Mouse (Mus musculus) limb, embryonic 11.5 days (tissue): ENCODE data around the gene Klk9. TPM values are rescaled to one million over a fixed set of nuclear protein-coding genes. Genes with fewer than 3 reads are reported as not detected.

ENCODE experiments used
- ATAC-seq: fragments of 200-750 bp; cut with Nextera tagmentation; 2 replicates; pipeline ENCODE4 v1.8.0; 2017; ENCODE audit warnings: low read depth; ENCODE audit not compliant: insufficient number of reproducible peaks, low FRiP score, low TSS enrichment
- DNase-seq: peaks from one replicate; pipeline ENCODE4 v3.0.0-alpha.2; 2015; ENCODE audit warnings: low spot score
- H3K27ac ChIP-seq: fragments of 300-500 bp; sonication (generic); replicated peaks from 2 replicates; pipeline ENCODE4 v1.5.1; 2014; ENCODE audit warnings: low read depth, mild to moderate bottlenecking, low read length
- H3K27me3 ChIP-seq: fragments of 300-500 bp; sonication (generic); 2 replicates; pipeline ENCODE4 v1.6.1; 2014; ENCODE audit warnings: mild to moderate bottlenecking, low read length, mixed read lengths; ENCODE audit not compliant: control insufficient read depth, insufficient read depth
- H3K36me3 ChIP-seq: fragments of 300-500 bp; sonication (generic); 2 replicates; pipeline ENCODE4 v1.6.1; 2014; ENCODE audit warnings: mild to moderate bottlenecking, low read length, moderate library complexity, mixed read lengths; ENCODE audit not compliant: control insufficient read depth, insufficient read depth
- H3K4me1 ChIP-seq: fragments of 300-500 bp; sonication (generic); 2 replicates; pipeline ENCODE4 v1.6.1; 2014; ENCODE audit warnings: low read length, mixed read lengths; ENCODE audit not compliant: control insufficient read depth, insufficient read depth
- H3K4me2 ChIP-seq: fragments of 300-500 bp; sonication (generic); 2 replicates; pipeline ENCODE4 v1.6.1; 2014; ENCODE audit warnings: low read depth, mild to moderate bottlenecking, moderate library complexity; ENCODE audit not compliant: severe bottlenecking
- H3K4me3 ChIP-seq: fragments of 300-500 bp; sonication (generic); 2 replicates; pipeline ENCODE4 v1.5.1; 2014; ENCODE audit warnings: low read depth, low read length
- H3K9ac ChIP-seq: fragments of 300-500 bp; sonication (generic); 2 replicates; pipeline ENCODE4 v1.6.1; 2014; ENCODE audit warnings: mild to moderate bottlenecking, low read length
- H3K9me3 ChIP-seq: fragments of 300-500 bp; sonication (generic); 2 replicates; pipeline ENCODE4 v1.6.1; 2016; ENCODE audit warnings: low read length; ENCODE audit not compliant: control insufficient read depth
- WGBS: fragments of 180-500 bp; shearing (Covaris S2); extraction: QIAGEN DNeasy Blood & Tissue Kit; methylation state at CpG from one replicate; pipeline ENCODE4 v1.1.7; 2014; 5-methylcytosine and 5-hydroxymethylcytosine counted together
- polyA plus RNA-seq: library from polyadenylated mRNA; unstranded; fragments of >200 nt; fragmentation: Nextera tagmentation; extraction: Ambion mirVana; gene quantifications from 2 replicates; pipeline ENCODE4 v1.2.1, GENCODE M21; 2014

The Klk9 gene
- polyA plus RNA-seq, 1 experiment from 2014 or later, result not detected

GRCm38 (mm10) chr7:43781541-43781940 is 10.2 kb upstream of the Klk9 start:
- no peak for DNase-seq

GRCm38 (mm10) chr7:43782275-43783265 is 9.1 kb upstream of the Klk9 start:
- 10% methylated on average over 36 of the region's 36 CpGs for WGBS
- DNase-seq (peak; percentile 93), ATAC-seq (no peak; the same call in 1 of the 2 replicates)
- no peak overlapping the region for H3K9ac ChIP-seq
- H3K27ac ChIP-seq, result no peak overlapping the region
- peaks cover 3% of the 10 kb centered on the region; the same call in 1 of the 2 replicates for H3K4me1 ChIP-seq
- H3K27me3 ChIP-seq, result peaks cover 6% of the 10 kb centered on the region; the same call in 1 of the 2 replicates
- peak overlapping the region; percentile 49 for H3K4me2 ChIP-seq
- no peaks in the 10 kb centered on the region for H3K36me3 ChIP-seq
- peak overlapping the region; percentile 15 for H3K4me3 ChIP-seq
- H3K9me3 ChIP-seq, result no peaks in the 10 kb centered on the region

More at GRCm38 (mm10) chr7:43781541-43781940, 10.2 kb upstream of the Klk9 start:
- Histone ChIP-seq H3K9ac (no peak overlapping the region), H3K27me3 (peaks cover 6% of the 10 kb centered on the region; the same call in 1 of the 2 replicates), H3K27ac (no peak overlapping the region), H3K4me2 (no peak overlapping the region), H3K4me3 (no peak overlapping the region), H3K36me3 (no peaks in the 10 kb centered on the region), H3K9me3 (no peaks in the 10 kb centered on the region), H3K4me1 (peaks cover 3% of the 10 kb centered on the region; the same call in 1 of the 2 replicates)
- WGBS, result 85% methylated on average over 10 of the region's 11 CpGs
- no peak for ATAC-seq

GRCm38 (mm10) chr7:43785286-43785685 is 6.4 kb upstream of the Klk9 start:
- DNase-seq, result no peak
- no peak for ATAC-seq
- H3K4me3 ChIP-seq, result no peak overlapping the region
- no peaks in the 10 kb centered on the region for H3K36me3 ChIP-seq
- no peak overlapping the region for H3K9ac ChIP-seq
- H3K4me1 ChIP-seq, result peaks cover 3% of the 10 kb centered on the region; the same call in 1 of the 2 replicates
- no peak overlapping the region for H3K27ac ChIP-seq
- WGBS, result 77% methylated on average over 1 of the region's 1 CpGs
- no peak overlapping the region for H3K4me2 ChIP-seq
- H3K27me3 ChIP-seq, result peaks cover 6% of the 10 kb centered on the region; the same call in 1 of the 2 replicates
- no peaks in the 10 kb centered on the region for H3K9me3 ChIP-seq

- H3K4me3 ChIP-seq, result no peak overlapping the region
- no peaks in the 10 kb centered on the region for H3K4me1 ChIP-seq
- H3K4me2 ChIP-seq, result no peak overlapping the region
- no peaks in the 10 kb centered on the region for H3K9me3 ChIP-seq
- H3K27ac ChIP-seq, result no peak overlapping the region
- ATAC-seq (no peak), DNase-seq (no peak)
- 80% methylated on average over 3 of the region's 3 CpGs for WGBS
- peaks cover 6% of the 10 kb centered on the region; the same call in 1 of the 2 replicates for H3K27me3 ChIP-seq
- no peaks in the 10 kb centered on the region for H3K36me3 ChIP-seq
- H3K9ac ChIP-seq, result no peak overlapping the region
These were observed 3.6 kb upstream of the Klk9 start for GRCm38 (mm10) chr7:43788096-43788495.

- no peaks in the 10 kb centered on the region for H3K9me3 ChIP-seq
- H3K4me1 ChIP-seq, result no peaks in the 10 kb centered on the region
- H3K27me3 ChIP-seq, result no peaks in the 10 kb centered on the region
- DNase-seq, result no peak
- WGBS, result 70% methylated on average over 2 of the region's 2 CpGs
- no peak overlapping the region for H3K9ac ChIP-seq
- no peak overlapping the region for H3K4me2 ChIP-seq
- no peaks in the 10 kb centered on the region for H3K36me3 ChIP-seq
- H3K27ac ChIP-seq, result no peak overlapping the region
- H3K4me3 ChIP-seq, result no peak overlapping the region
- no peak for ATAC-seq
These were observed 2.4 kb upstream of the Klk9 start for GRCm38 (mm10) chr7:43789295-43789694.

- no peak for DNase-seq
- Histone ChIP-seq H3K36me3 (no peaks in the 10 kb centered on the region), H3K4me3 (no peak overlapping the region; the same call in 1 of the 2 replicates), H3K4me2 (peak overlapping the region; percentile 71), H3K9me3 (no peaks in the 10 kb centered on the region), H3K9ac (no peak overlapping the region), H3K27ac (no peak overlapping the region), H3K27me3 (peaks cover 16% of the 10 kb centered on the region), H3K4me1 (no peaks in the 10 kb centered on the region)
- no peak for ATAC-seq
- whole genome bisulfite sequencing, result 8% methylated on average over 8 of the region's 8 CpGs
These were observed 4.7 kb downstream of the Klk9 start for GRCm38 (mm10) chr7:43796355-43796754.

- Histone ChIP-seq H3K9ac (peak within 1 kb of the TSS; percentile 47), H3K27ac (no peak within 1 kb of the TSS), H3K9me3 (no peaks in the 10 kb centered on the region), H3K36me3 (no peaks in the 10 kb centered on the region), H3K4me1 (no peaks in the 10 kb centered on the region), H3K4me2 (peak within 1 kb of the TSS; percentile 71), H3K27me3 (peaks cover 16% of the 10 kb centered on the region), H3K4me3 (peak within 1 kb of the TSS; percentile 39)
- WGBS, result under 1% methylated on average over 28 of the region's 28 CpGs
- ATAC-seq (peak; percentile 42; the same call in 1 of the 2 replicates), DNase-seq (peak; percentile 49)
These were observed 5.7 kb downstream of the Klk9 start, which contains the start of gene Klk8 for GRCm38 (mm10) chr7:43797333-43797769. Klk8 (plus strand) TSS chr7:43797577.

- ATAC-seq (no peak), DNase-seq (no peak)
- Histone ChIP-seq H3K4me3 (no peak overlapping the region; the same call in 1 of the 2 replicates), H3K4me2 (peak overlapping the region; percentile 71), H3K36me3 (no peaks in the 10 kb centered on the region), H3K27me3 (peaks cover 16% of the 10 kb centered on the region), H3K4me1 (no peaks in the 10 kb centered on the region), H3K9ac (no peak overlapping the region), H3K27ac (no peak overlapping the region), H3K9me3 (no peaks in the 10 kb centered on the region)
- 41% methylated on average over 13 of the region's 13 CpGs for WGBS
These were observed 6.3 kb downstream of the Klk9 start for GRCm38 (mm10) chr7:43797844-43798462.
